Mouse (Mus musculus) embryonic facial prominence, embryonic 15.5 days (tissue): ENCODE measurements around the gene Rab40c. TPM values are rescaled to one million over a fixed set of nuclear protein-coding genes. Genes with fewer than 3 reads are reported as not detected.
A peak's percentile ranks its signal among the peaks of the same experiment; 100 is the strongest.

Experiments
- ATAC-seq: fragments of 200-750 bp; cut with Nextera tagmentation; 2 replicates; pipeline ENCODE4 v1.8.0; 2017; ENCODE audit warnings: low read depth, moderate TSS enrichment; ENCODE audit not compliant: insufficient number of reproducible peaks, low FRiP score, low TSS enrichment
- H3K27ac ChIP-seq: fragments of 300-500 bp; sonication (generic); replicated peaks from 2 replicates; pipeline ENCODE4 v1.5.1; 2015; ENCODE audit warnings: mild to moderate bottlenecking, inconsistent platforms
- H3K27me3 ChIP-seq: fragments of 300-500 bp; sonication (generic); 2 replicates; pipeline ENCODE4 v1.6.1; 2015; ENCODE audit warnings: inconsistent platforms
- H3K36me3 ChIP-seq: fragments of 300-500 bp; sonication (generic); 2 replicates; pipeline ENCODE4 v1.6.1; 2015; ENCODE audit warnings: mild to moderate bottlenecking, inconsistent platforms
- H3K4me1 ChIP-seq: fragments of 300-500 bp; sonication (generic); 2 replicates; pipeline ENCODE4 v1.6.1; 2015; ENCODE audit warnings: inconsistent platforms
- H3K4me2 ChIP-seq: fragments of 300-500 bp; sonication (generic); replicated peaks from 2 replicates; pipeline ENCODE4 v1.6.1; 2015; ENCODE audit warnings: mild to moderate bottlenecking, inconsistent platforms
- H3K4me3 ChIP-seq: fragments of 300-500 bp; sonication (generic); replicated peaks from 2 replicates; pipeline ENCODE4 v1.5.1; 2015; ENCODE audit warnings: mild to moderate bottlenecking, inconsistent platforms
- H3K9ac ChIP-seq: fragments of 300-500 bp; sonication (generic); 2 replicates; pipeline ENCODE4 v1.6.1; 2015; ENCODE audit warnings: inconsistent platforms
- H3K9me3 ChIP-seq: fragments of 300-500 bp; sonication (generic); replicated peaks from 2 replicates; pipeline ENCODE4 v1.6.1; 2016; ENCODE audit warnings: inconsistent platforms
- WGBS: fragments of 180-500 bp; shearing (Covaris S2); methylation state at CpG from one replicate; pipeline ENCODE4 v1.1.7; 2015; 5-methylcytosine and 5-hydroxymethylcytosine counted together
- polyA plus RNA-seq: library from polyadenylated mRNA; unstranded; fragments of >200 nt; fragmentation: Nextera tagmentation; extraction: Ambion mirVana; gene quantifications from 2 replicates; pipeline ENCODE4 v1.2.1, GENCODE M21; 2015

The Rab40c gene
- polyA plus RNA-seq, 1 experiment from 2014 or later = 38.9 TPM

DNA sequence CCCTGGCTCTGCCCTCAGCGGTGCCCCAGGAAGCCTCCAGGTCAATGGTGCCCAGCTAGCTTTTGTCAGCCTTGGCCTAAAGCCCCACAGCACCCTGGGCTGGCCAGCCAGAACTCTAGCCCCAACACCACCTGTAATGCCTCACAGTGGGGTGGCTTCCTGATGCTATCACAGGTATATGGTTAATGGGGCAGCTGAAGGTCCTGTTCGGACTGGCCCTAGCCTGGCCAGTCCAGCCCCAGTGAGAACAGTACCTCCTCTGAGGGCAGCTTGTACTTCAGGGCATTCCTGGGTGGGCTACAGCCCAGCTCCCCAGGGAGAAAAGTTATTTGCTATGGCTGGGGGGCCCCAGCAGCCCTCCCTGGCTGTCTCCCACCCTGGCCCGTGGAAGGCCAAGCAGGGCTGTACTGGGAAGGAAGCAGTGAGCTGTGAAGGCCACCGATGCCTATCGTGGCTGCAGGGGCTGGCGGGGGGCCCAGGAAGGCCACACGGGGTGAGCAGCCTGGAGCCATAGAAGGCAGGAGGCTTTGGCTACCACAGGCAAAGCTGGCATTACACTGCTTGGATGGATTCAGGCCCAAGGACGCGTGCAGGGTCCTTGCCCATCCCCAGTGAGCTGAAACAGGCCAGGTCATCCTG, 26.1 kb upstream of the Rab40c start:
- Histone ChIP-seq H3K9me3 (no peaks in the 10 kb centered on the region), H3K27ac (no peak overlapping the region), H3K4me3 (no peak overlapping the region), H3K4me1 (peaks cover 17% of the 10 kb centered on the region), H3K4me2 (no peak overlapping the region), H3K27me3 (peaks cover 11% of the 10 kb centered on the region), H3K36me3 (no peaks in the 10 kb centered on the region), H3K9ac (no peak overlapping the region)
- no peak for ATAC-seq
- 66% methylated on average over 9 of the region's 9 CpGs for WGBS

DNA sequence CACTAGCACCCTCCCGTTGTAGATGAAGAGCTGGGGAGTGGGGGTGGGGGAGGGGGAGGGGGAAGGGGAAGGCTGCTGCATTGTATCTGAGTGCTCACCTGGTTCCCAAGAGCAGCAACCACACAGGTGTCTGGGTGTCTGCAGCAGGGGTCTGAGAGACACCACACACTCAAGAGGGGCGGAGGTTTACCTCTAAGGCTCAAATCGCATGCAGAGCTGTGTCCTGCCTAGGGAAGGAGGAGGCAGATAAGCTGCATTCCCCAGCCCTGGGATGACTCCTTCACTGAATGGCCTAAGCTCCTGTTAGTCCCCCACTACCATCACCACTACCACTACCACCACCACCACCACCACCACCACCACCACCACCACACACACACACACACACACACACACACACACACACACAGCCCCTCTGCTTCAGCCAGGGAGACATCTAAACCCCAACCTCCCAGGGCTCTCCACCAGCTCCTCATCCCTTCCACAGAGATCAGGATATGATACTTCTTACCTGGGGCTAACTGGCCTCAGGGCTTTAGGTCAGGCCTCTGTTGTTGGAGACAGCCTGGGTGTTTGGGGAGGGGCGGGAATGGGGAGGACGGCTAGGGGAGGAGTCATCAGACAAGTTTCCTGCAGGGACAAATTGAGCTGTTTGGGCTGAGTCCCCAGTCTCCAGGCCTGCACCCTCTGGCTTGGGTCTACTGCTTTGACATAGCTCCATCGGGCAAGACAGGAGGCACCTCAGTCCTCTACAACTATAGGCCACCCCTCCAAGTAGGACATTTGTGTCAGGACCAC, 25.0 kb upstream of the Rab40c start, which contains the start of the genes Pigq and Nhlrc4:
TSS of gene Pigq (minus strand) at position 571 of the 798 bp plus-strand sequence.
TSS of gene Nhlrc4 (minus strand) at position 596 of the 798 bp plus-strand sequence.
- Histone ChIP-seq H3K9ac (no peak within 1 kb of the TSS), H3K4me2 (no peak within 1 kb of the TSS), H3K27ac (no peak within 1 kb of the TSS), H3K4me3 (no peak within 1 kb of the TSS), H3K27me3 (0 out of 2 replicates have a peak, but pooled peaks cover under 1% of the 10 kb centered on the region), H3K9me3 (no peaks in the 10 kb centered on the region), H3K36me3 (no peaks in the 10 kb centered on the region), H3K4me1 (peaks cover 23% of the 10 kb centered on the region)
- 50% methylated on average over 6 of the region's 6 CpGs for WGBS
- no peak for ATAC-seq

DNA sequence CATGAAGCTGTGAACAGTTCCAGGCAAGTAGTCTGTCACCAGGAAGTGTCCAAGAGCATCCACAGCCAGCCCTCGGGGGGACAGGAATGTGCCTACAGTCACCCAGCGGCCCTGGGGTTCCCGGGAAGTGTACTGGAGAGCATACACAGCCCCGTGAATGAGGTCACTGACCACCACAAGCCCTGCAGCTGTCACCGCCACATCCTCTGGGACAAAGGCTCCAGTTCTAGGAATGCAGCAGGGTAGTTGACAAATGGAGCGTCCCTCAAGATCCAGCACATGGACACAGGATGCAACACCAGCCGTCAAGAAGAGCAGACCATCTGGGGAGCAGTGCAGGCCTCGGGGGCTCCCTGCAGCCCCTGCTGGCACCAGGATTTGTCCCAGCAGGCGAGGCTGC, 24.2 kb upstream of the Rab40c start:
- H3K9ac ChIP-seq = no peak overlapping the region
- H3K27ac ChIP-seq = no peak overlapping the region
- no peak for ATAC-seq
- H3K4me1 ChIP-seq = peaks cover 23% of the 10 kb centered on the region
- H3K36me3 ChIP-seq = no peaks in the 10 kb centered on the region
- H3K4me3 ChIP-seq = no peak overlapping the region
- WGBS = 64% methylated on average over 9 of the region's 9 CpGs
- H3K27me3 ChIP-seq = no peaks in the 10 kb centered on the region
- H3K4me2 ChIP-seq = no peak overlapping the region
- H3K9me3 ChIP-seq = no peaks in the 10 kb centered on the region

DNA sequence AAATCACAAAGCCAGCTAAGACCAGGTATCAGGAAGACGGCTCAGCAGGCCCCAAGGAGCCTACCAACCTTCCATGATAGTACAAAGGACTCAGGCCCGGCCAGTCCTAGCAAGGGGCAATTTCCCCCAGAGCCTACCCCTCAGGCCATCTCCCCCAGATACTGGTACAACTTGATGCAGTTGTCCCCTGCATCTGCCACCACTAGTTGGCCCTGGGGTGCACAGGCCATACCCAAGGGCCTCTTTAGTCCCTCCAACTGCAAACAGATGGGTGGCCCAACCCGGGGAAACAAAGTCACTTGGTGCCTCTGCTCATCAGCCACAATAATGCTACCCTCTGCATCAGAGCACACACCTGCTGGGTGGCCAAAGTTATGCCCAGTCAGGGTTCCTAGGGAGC, 23.7 kb upstream of the Rab40c start:
- no peak overlapping the region for H3K9ac ChIP-seq
- H3K9me3 ChIP-seq = no peaks in the 10 kb centered on the region
- H3K4me1 ChIP-seq = peaks cover 23% of the 10 kb centered on the region
- no peak overlapping the region for H3K27ac ChIP-seq
- WGBS = 92% methylated on average over 3 of the region's 3 CpGs
- no peaks in the 10 kb centered on the region for H3K27me3 ChIP-seq
- no peaks in the 10 kb centered on the region for H3K36me3 ChIP-seq
- no peak overlapping the region for H3K4me3 ChIP-seq
- no peak for ATAC-seq
- no peak overlapping the region for H3K4me2 ChIP-seq

DNA sequence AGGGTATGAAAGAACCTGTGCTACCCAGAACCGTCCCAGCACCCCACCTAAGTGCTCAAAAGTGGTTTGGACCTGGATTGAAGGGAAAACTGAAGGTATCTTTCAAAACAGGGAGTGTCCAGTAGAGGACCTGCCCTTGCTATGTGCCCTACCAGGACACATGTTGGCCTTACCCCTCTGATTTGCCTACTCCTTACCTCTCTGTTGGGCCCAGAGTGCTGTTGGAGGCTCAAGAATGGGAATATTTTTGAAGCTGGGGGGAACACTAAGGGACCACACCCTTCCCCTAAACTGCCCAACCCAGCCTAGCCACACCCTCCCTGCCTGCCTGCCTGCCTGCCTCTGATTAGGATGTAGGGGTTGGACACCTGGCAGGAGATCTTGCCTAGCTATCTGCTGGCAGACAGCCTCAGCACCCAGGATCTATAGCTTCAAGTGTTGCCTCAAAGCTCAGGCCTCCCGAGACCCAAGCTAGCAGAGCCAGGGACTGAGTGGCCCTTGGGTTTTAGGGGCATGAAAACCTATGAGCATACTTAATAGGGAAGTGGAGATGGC, 23.1 kb upstream of the Rab40c start:
- Histone ChIP-seq H3K27ac (peak overlapping the region; percentile 88; the same call in 1 of the 2 replicates), H3K4me3 (no peak overlapping the region), H3K36me3 (no peaks in the 10 kb centered on the region), H3K9ac (no peak overlapping the region), H3K4me1 (peaks cover 23% of the 10 kb centered on the region), H3K4me2 (peak overlapping the region; percentile 62), H3K9me3 (no peaks in the 10 kb centered on the region), H3K27me3 (no peaks in the 10 kb centered on the region)
- no peak for ATAC-seq
- 77% methylated on average over 2 of the region's 2 CpGs for WGBS

DNA sequence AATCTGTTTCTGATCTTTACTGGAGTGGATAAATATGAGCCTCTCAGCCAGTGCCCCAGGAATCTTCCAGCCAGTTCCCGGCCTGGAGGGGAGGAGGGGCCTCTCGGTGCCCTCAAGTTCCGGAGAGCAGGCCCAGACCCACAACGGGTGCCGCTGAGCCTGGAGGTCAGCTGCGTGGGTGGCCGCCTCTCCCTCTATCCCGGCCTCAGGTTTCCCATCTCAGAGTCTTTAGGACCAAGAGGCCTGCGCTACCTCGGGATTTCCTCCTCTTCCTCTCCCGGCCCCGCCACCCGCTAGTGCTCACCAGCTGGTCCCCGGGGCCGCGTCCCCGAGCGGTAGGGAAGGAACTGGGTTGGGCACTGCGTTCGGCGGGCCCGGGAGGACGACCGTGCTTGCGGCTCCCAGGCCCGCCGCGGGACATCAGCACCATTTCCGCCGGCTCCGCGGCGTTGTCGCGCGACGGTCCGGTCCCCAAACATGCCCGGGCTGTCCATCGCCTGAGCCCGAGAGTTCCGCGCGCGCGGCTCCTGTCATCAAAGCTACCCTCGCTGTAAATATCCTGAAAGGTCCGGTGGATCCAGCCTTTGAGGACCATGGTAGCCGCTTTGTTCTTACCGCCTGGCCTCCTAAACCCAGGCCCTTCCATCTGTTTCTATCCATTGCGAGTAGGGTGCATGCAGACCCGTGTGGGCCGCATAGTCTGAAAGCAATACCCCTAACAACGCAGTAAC, 22.1 kb upstream of the Rab40c start:
- peak; percentile 31; the same call in 1 of the 2 replicates for ATAC-seq
- WGBS = 3% methylated on average over 53 of the region's 54 CpGs

DNA sequence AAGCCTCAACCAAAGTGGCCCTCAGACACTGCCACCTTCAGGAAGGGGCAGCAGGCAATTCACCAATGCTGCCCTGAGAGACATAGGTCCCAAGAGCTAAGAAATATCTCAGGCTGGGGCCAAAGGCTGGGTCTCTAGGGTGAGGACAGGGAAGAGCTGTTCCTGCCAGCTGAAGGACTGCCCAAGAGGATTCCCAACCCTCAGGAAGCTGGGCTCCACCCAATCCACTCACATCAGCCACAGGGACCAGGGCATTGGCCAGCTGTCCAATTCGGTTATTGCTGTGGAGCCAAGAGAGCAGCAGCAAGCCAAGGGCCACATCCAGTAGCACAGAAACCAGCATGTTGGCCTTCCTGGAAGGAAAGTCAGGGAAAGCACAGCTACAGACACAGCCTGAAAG, 15.0 kb upstream of the Rab40c start:
- no peaks in the 10 kb centered on the region for H3K9me3 ChIP-seq
- WGBS = 80% methylated on average over 1 of the region's 1 CpGs
- H3K36me3 ChIP-seq = peaks cover 72% of the 10 kb centered on the region
- no peak overlapping the region for H3K4me3 ChIP-seq
- no peak overlapping the region for H3K27ac ChIP-seq
- ATAC-seq = no peak
- H3K27me3 ChIP-seq = no peaks in the 10 kb centered on the region
- no peak overlapping the region for H3K9ac ChIP-seq
- H3K4me1 ChIP-seq = no peaks in the 10 kb centered on the region
- no peak overlapping the region for H3K4me2 ChIP-seq

More for the DNA sequence above, 22.1 kb upstream of the Rab40c start:
- Histone ChIP-seq H3K36me3 (peaks cover 10% of the 10 kb centered on the region; the same call in 1 of the 2 replicates), H3K27ac (peak overlapping the region; percentile 88), H3K4me2 (peak overlapping the region; percentile 62), H3K4me3 (peak overlapping the region; percentile 85), H3K27me3 (no peaks in the 10 kb centered on the region), H3K4me1 (peaks cover 23% of the 10 kb centered on the region), H3K9ac (peak overlapping the region; percentile 90), H3K9me3 (no peaks in the 10 kb centered on the region)

DNA sequence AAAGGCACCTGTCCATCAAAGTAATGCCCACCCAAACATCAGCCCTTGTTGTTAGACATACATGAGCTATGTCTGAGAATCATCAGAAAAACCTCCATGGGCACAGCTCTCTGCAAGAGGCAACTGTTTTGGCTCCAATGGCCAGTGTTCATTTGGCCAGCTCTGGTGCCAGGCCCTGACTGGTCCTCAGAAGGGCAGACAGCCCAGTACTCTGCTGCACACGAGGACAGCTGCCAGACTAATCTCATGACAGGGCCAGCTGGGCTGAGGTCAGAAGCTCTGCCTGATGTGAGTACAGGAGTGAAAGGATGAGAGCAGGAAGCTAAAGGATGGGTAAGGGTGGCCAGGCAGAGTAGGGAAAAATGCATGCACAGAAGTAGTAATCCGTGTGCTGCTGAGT, 5.8 kb upstream of the Rab40c start:
- H3K27me3 ChIP-seq = no peaks in the 10 kb centered on the region
- no peak overlapping the region for H3K27ac ChIP-seq
- 68% methylated on average over 2 of the region's 2 CpGs for WGBS
- H3K9ac ChIP-seq = no peak overlapping the region
- H3K4me3 ChIP-seq = no peak overlapping the region
- no peaks in the 10 kb centered on the region for H3K9me3 ChIP-seq
- H3K4me1 ChIP-seq = peaks cover 5% of the 10 kb centered on the region; the same call in 1 of the 2 replicates
- ATAC-seq = no peak
- H3K4me2 ChIP-seq = no peak overlapping the region
- H3K36me3 ChIP-seq = peaks cover 45% of the 10 kb centered on the region

DNA sequence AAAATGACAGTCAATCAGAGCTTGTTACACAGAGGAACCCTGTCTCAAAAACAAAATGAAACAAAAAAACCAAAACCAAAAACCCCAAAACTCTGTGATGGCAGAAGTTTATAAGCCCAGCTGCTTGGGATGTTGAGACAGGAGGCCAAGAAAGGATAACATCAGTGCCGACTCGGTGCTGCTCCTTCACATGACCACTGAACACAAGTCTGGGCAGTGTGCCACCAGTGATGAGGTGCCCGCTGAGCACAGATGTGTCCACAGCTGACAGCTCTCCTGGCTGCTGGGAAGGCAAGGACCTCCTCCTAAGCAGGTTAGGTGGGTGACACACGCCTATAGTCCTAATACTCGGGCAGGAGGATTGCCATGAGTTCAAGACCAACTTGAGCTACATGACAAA, 2.6 kb upstream of the Rab40c start:
- H3K36me3 ChIP-seq = peaks cover 24% of the 10 kb centered on the region
- H3K4me1 ChIP-seq = peaks cover 24% of the 10 kb centered on the region
- H3K4me2 ChIP-seq = no peak overlapping the region
- no peak overlapping the region for H3K27ac ChIP-seq
- no peak for ATAC-seq
- no peaks in the 10 kb centered on the region for H3K27me3 ChIP-seq
- H3K9ac ChIP-seq = no peak overlapping the region
- WGBS = 82% methylated on average over 5 of the region's 5 CpGs
- H3K9me3 ChIP-seq = no peaks in the 10 kb centered on the region
- H3K4me3 ChIP-seq = no peak overlapping the region

DNA sequence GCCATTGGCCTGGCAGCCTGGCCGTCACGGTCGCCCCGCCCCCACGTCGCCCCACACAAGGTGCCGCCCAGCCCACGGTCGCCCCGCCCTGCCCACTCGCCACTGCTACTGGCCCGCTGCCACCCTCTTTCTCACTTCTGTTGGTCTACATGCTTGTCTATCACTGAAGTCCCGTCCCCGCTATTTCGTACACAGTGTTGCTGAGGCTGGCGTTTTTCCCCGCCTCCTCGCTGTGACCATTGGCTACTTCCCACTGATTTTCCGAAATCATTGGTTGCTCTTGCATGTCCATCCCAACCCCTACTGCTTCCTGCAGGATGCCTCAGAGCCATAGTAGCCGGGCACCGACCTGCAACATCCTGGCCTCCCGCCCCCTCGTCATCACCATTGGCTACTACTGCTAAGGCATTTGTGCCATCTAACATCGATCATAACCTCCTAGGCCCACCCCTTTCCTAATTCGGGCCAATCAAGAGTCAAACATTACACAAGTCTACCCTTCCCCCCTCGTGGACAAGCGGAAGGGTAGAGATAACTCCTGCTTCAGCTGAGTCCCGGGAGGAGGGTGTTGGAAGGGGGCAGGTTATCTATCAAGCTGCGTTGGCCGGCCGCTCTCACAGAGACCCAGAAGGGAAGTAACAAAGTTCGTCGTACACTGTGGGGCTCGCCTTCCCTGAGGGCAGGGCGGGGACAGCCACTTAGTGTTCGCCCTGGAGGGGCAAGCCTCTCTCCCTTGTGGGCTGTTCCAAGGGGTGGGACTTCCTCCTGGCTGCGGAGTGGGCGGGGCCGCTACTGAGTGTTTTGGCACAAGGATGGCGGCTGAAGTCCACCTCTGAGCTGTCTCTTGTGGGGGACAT, 487 bp upstream of the Rab40c start:
- no peaks in the 10 kb centered on the region for H3K27me3 ChIP-seq
- peak; percentile 97 for ATAC-seq
- peak overlapping the region; percentile 84 for H3K4me2 ChIP-seq
- H3K4me3 ChIP-seq = peak overlapping the region; percentile 99
- H3K4me1 ChIP-seq = peaks cover 26% of the 10 kb centered on the region
- no peaks in the 10 kb centered on the region for H3K9me3 ChIP-seq
- peak overlapping the region; percentile 96 for H3K27ac ChIP-seq
- peaks cover 13% of the 10 kb centered on the region; the same call in 1 of the 2 replicates for H3K36me3 ChIP-seq
- peak overlapping the region; percentile 56 for H3K9ac ChIP-seq
- WGBS = under 1% methylated on average over 40 of the region's 40 CpGs
